Mouse (Mus musculus) thymus, postnatal 25 days (tissue): Measurements from ENCODE around the gene Zfp488.

Source experiments
- DNase-seq: peaks from one replicate; pipeline ENCODE4 v3.0.0; 2022

Gene Zfp488

DNA sequence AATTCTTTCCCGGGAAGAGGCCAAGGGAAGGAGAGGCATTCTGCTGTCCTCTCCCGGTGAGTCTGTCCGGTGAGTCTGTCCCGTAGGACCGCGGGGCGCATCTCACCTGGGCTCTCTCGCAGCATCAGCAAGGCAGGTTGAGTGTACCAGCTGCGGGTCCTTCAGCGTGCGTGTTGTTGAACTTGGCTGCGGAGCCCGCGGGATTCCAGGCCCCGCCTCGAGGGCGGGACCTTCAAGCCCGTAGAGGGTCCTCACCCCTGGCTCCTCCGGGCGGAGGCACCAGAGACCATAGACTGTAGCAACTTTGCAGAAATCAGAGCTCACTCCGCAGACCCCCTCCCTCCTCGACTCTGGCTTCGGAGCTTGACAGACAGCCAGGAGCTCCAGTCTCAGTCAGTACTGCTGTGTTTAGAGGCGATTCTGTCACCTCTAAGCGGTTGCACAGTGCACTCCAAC lies at the start of gene Zfp488:
TSS of gene Zfp488 (minus strand) at position 161 of the 456 bp plus-strand sequence.
- DNase-seq = no peak

DNA sequence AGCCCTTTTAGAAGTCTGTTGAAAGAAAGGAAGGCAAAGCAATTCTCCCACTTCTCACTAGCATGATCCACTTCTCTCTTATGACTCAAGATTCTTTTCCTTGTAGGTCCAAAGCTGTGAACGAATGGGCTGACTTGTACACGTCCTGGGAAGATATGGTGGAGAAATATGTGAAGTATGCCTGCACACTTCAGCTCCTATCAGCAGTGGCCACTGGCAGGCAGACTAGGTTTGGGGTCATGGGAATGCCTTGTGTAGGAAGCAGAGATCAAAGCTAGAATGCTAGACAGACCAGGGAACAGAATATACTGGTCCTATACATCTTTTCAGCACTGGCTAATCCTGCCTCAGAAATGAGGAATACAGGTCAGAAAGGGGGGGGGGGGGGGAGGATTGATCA lies 48.1 kb upstream of the Zfp488 start:
- no peak for DNase-seq

DNA sequence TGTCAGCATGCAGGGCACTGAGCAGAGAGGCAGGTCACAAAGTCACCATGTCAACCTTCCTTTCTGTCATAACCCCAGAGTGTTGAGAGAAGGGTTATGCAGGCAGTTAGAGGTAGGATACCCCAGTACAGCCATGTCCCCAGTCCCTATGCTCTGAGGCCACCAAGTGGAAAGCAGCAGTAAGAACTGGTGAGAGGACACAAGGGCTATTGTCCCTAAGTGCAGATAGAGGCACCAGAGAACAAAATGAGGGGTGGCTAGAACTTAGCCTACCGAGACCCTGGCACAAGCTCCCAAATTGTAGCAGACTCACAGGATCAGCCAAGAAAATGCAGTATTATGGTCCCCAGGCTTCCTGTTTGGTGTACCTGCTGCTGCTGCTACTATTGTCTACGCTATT lies 38.4 kb upstream of the Zfp488 start:
- DNase-seq = no peak

DNA sequence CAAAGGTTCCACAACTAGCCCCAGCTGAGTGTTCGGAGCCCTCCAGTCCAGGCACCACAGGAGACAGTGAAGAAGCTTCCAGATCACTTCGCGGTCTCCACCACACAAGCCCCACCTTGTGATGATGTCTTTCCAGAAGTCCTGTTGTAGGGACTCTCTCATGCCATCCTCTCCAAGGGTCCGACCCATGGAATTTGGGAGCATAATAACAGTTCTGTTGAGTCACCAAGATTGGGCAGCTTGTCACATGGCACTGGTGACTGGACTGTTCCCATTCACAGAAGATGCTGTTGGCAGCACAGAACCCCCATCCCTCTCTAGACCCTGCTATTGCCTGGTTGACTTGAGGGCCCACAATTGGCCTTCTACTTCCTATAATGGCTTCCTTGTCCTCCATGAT lies 37.8 kb upstream of the Zfp488 start, which contains the start of gene Gm5460:
TSS of gene Gm5460 (plus strand) at position 378 of the 400 bp plus-strand sequence.
- DNase-seq = no peak

DNA sequence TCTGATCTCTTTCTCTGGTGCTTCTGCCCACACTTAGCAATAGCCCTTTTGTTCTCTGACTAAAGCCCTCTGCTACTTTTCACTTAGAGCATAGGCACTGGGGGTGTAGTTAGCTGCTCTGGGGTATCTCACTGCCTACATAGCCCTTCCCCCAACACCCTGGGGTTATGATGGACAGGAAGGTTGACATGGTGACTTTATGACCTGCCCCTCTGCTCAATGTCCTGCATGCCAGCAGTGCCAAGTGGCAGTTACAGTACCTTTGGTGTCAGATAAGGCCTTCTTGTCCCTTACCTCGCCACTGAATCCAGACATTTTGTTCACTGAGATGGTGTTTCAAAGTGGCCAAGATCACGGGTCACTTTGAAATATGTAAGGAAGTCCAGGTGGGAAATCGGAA lies 36.5 kb upstream of the Zfp488 start, which contains the start of gene Gm30083:
TSS of gene Gm30083 (minus strand) at position 120 of the 400 bp plus-strand sequence.
- DNase-seq = no peak

DNA sequence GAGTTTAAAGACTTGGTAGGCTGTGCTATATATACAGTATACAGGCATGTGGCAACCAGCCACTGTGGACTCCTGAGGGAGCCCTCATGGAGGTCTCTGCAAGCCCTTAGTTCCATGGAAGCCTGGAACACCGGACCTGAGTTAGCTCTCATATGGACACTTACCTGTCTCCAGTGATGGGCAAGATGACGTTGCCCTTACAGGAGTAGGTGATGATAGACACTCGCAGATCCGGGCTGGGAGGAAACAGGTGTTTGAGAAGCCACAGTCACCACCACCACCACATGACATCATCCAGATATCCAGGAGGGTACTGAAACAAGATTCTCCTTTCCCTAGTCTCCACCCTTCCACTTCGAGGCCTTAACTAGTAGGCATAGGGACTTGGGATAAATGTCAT lies 23.8 kb upstream of the Zfp488 start:
- no peak for DNase-seq

DNA sequence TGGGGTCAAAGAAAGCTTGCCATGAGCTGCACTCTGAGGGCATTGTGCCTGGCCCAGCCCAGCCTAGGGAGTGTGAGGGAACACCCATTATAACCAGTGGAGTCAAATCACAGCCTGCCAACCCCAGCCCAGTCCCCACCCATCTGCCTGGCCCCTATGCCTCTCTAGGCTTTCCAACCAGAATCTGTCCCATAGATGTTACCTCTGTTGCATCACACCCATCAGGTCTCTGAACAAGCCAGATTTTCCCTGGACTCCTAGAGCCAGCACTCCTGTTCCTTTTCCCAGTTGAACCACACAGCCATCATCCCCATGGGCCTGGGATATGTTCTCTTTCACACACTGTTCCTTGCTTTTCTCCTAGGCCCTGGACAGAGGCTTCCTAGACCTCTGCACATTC lies 22.9 kb upstream of the Zfp488 start:
- DNase-seq = no peak

DNA sequence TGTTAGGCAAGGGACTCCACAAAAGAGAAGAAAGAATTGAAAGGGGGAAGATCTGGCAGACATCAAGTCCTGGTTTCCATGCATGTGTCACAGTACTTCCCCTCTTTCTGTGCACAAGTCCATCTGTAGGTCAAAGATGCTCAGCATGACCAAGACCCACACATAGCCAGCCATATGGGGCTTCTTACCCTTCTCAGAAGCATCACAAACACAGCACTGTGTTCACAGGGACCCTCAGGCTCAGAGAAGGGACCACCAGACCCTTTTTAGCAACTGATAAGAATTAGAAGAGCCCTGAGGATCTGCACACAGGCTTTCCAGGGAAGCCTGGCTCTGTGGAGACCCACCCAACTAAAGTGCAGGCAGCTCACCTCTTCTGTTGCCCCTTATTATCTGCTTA lies 21.5 kb upstream of the Zfp488 start:
- DNase-seq = no peak

DNA sequence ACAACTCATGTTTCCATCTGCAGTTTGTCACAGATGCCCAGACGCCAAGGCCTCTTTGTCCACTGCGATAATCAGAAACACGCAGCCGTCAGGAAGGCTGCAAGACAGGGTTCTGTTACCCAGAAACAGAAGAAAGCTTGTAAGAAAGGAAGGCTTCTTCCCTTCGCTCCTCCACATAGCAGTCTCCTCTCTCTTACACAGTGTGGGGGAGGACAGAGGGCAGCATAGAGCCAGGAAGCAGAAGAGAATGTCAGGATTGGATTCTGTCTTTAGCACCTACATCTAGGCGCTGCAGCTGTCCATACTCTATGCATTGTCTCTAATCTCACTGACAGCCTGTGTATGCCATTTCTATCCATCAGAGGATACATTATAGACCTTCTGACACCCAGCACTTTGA lies 18.9 kb upstream of the Zfp488 start:
- no peak for DNase-seq

DNA sequence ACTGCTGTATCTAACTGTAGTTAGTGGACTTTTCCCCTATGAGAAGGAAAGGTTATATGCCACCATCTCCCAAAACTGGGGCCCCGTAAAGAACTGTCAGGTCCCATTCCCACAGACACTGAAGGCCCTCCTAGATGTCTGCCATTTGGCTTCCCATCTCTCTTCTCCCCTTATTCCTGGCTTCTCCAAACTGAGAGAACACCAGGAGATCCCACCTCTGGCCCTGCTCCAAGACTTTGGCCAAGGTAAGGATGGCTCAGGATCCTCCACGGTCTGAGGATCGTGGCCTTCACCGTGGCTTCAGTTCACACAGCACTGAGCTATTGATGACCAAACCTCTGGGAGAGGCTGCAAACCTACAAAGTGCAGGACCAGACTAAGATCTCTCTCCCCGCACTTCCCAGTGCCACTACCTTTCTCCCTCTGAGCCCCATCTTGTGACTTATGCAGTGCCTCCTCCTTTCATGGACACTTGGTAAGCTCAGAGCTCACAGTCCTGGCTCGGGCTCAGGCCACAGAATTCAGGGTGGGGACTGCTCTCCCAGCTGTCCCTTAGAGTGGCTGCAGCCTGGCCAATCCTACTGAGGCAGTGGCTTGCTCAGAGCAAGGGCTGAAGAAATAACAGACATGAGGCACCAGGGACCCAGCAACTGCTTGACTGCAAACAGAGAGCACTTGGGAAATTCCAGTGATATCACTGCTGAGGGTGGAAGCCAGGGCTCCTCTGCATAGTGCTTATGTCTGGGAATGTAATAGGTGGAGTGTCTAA lies 15.1 kb upstream of the Zfp488 start:
- no peak for DNase-seq

DNA sequence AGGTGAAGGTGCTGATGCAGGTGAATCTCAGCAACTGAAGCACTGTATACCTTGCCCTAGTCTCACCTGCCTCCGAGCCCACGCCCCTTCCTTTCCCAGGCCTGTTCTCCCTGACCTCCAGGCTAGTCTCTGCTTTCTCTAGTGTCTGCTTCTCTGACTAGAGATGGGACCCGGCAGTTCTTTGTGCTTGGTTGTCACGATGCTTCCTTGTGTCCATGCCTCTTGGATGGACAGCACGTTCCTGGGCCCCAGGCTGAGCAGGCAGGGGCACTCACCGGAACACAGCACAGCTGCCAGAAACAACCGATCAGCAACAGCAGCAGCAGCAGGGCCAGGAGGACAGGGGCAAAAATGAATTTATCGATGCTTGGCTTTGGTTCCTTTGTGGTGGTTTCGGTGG lies 14.5 kb upstream of the Zfp488 start:
- no peak for DNase-seq

DNA sequence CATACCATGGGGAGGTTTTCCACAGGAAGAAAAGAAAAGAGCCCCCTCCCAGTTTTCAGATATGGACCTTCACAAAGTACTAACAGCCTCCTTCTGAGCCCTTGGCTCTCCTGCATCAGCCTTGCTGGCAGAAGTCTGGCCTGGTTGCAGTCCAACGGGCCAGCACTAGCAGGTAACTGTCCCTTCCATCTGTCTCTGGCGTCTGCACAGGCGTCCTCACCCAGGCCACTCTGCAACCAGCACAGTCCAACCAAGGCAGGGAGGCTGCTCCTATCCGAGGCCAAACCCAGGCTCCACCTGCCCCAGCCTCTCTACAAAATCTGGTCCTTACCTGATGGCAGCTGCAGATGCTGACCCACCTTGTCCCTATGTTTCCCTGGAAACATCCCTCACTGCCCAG lies 13.4 kb upstream of the Zfp488 start:
- no peak for DNase-seq

DNA sequence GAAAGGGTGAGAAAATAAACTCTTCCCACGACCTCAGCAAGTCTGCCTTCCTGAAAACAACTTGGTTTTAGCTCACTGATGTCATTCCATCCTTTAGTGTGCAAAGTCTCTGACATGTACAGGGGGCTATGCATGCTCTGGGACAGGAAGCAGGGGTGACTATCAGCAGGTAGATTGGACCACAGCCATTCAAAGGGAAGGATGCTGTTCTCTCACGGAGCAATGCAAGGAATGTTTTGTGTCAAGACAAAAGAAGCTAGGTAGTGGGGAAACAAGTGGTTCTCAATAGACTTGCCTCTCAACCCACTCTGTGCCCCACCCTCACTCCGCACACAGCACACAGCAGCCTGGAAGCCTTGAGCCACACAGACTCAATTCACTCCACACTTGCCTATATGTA lies 10.6 kb upstream of the Zfp488 start:
- no peak for DNase-seq

DNA sequence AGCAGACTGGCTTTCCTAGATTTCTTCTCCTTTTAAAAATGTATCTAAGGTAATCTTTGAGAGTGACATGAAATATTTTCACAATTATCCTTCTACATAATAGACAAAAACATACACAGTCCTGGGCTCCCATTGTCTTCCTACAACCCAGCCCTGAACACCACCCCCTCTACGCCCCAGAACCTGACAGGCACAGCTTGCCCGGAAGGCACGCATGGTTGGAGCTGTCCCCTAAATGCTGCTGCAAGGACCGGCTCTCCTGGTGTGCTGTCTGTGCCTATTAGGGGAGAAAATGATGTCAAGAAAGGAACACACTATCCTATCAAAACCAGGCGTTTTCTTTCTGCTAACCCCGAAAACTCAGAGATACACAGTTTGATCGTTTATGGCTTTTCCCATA lies 816 bp downstream of the Zfp488 start:
- no peak for DNase-seq

DNA sequence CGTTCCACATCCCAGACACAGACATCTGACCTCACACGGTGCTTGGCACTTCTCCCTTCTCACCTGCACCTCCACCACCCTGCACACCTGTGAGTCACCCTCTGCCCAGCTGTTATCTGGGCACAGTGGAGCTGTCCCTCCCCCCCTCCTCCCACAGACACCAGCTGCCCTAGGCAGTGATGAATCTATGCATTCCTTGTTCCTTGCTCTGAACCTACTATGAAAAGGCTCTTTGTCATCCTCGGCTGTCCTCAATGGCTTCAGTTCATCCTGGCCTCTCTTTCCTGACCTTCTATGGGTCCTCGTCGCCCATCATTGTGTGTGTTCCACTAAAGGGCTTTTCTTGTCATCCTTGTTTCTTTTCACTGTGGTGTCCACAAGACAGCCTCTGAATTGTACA lies 3.8 kb downstream of the Zfp488 start:
- DNase-seq = no peak

DNA sequence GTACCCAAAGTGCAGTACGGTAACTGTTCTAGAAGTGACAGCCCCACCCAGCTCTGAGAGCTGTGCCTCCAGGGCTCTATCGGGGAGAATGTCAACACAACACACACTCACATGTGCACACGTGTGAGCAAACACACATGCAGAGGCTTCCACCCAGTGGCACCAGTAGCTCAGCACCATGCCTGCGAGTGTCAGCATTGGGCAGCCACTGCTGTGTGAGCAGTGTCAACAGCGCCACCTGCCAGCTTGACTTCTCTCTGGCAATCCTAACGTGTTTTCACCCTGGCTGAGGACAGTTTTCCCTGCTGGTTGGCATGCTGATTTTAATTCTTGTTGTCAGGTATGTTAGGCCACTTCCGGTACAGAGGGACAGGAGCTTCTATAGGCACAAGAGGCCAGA lies 5.9 kb downstream of the Zfp488 start:
- no peak for DNase-seq

DNA sequence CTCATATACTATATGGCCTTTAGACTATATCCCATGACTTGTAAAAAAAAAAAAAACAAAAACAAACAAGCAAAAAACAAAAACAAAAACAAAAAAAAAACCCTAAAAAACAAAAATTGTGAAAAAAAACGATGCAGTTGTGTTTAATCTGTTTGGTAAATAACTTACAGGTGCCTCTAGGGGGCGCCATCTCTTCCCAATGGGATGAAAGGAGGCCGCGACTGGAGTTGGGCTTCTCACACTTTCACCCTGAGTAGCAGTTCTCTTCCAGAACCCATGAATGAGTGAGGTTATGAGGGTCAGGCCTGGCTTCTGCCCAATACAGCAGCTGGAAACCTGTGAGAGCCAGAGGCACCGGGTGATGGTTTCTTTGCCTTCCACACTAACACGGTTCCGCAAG lies 12.9 kb downstream of the Zfp488 start:
- DNase-seq = no peak

DNA sequence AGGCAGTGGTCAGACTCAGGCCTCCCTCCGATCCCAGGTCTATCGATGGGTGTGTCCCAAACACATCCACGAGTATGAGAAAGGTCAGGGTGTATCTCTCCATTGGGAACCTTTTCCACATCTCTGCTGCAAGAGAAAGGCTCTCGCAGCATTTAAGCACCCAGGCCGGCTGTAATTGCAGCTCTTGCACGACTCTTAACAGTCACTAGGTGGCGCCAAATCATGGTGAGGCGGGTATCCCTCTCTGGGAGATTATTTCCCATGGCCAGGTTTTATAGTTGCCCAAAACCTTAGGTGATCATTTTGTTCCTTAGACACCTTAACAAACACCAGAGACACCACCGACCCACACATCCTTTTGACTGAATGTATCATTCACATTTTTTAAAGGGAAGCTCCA lies 19.2 kb downstream of the Zfp488 start:
- no peak for DNase-seq

DNA sequence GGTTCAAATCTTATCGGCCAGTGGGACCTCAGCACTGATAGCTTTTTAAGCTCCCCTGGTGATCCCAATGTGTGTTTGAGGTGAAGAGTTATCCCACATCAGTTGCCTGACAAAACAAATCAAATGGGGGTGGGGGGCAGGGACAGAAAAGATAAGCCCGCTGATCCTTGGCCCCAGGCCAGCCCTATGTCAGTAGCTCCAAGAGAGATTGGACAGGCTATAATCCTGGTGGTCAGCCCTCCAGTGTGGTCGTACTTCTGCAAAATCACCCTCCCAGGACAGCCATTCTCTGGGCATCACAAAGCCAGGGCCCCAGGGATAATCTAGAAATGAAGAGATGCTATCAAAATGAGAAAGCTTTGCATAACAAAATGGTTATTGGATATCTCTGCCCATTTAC lies 19.7 kb downstream of the Zfp488 start:
- DNase-seq = no peak

DNA sequence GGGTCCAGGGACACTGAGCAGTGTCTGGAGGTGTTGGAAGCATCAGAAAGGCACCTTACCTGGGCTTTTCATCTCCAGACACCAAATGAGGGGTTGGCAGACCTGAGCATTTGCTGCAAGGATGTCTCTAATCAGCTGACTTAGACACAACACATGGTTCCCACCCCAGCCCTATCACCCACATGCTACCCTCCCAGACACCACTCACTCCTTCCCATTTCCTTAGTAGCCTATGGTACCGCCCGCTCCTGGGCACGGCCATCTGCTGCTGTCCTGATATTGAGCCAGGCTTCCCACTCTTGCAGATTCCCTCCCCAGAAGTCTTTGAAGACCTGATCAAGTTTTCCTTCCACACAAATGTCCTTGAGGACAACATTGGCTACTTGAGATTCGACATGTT lies 20.4 kb downstream of the Zfp488 start:
- DNase-seq = no peak

DNA sequence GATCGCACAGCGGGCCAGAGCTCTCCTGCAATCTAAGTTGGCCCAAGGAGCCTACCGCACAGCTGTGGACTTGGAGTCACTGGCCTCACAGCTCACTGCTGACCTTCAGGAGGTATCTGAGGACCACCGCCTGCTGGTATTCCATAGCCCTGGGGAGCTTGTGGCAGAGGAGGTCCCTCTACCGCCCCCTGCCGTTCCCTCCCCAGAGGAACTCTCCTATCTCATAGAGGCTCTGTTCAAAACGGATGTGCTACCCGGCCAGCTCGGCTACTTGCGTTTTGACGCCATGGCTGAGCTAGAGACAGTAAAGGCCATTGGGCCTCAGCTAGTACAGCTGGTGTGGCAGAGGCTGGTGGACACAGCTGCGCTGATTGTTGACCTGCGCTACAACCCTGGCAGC lies 22.5 kb downstream of the Zfp488 start:
- no peak for DNase-seq

DNA sequence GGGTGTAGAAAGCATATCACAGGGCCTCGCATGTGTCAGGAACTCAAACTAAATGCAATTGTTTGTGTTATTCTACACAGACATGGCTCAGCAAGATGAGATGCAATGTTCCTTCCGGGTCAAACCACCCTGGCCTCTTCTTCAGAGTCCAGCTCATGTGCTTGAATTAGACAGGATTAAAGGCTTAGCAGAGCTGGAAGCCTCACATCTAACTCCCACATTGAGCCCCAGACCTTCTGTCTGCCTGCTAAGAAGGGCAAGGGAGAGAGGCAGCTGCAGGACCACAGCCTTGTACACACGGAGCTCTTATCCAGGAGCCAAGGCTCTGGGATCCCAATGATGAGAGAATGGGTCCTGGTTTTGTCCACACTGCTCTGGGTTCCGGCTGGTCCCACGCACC lies 24.8 kb downstream of the Zfp488 start, which contains the start of gene Rbp3:
TSS of gene Rbp3 (plus strand) at position 243 of the 400 bp plus-strand sequence.
- no peak for DNase-seq

DNA sequence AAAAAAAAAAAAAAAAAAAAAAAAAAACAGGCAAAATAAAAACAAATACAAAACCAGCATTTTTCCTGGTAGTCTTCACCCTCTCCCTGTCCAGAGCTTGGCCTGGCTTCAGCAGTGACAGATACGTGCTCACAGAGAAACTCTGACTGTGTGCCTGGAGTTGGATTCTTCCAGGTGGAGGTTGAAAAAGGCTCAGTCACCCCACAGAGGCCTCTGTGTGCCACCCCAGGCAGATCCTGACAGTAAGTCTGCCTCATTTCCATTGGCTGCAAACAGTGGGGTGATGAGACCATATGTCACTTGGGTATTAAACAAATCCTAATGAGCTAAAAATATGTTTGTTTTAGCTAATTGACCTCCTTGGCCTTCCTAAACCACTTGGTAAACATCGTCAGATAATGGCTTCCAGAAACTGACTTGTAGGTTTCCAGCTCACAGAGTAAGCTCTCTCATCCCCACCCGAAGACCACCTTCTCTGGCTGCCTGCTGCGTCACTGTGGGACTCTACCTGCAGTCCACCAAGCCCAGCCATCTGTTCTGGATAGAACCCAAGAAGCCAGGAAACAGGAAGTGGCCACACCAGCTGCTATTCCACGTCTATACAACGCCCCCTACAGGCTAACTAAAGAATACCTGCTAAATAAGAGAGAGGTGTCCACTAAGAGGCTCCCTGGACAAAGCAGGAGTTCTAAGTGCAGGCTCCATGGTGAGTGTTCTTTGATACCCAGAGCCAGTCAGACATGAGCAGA lies 26.2 kb downstream of the Zfp488 start:
- no peak for DNase-seq

DNA sequence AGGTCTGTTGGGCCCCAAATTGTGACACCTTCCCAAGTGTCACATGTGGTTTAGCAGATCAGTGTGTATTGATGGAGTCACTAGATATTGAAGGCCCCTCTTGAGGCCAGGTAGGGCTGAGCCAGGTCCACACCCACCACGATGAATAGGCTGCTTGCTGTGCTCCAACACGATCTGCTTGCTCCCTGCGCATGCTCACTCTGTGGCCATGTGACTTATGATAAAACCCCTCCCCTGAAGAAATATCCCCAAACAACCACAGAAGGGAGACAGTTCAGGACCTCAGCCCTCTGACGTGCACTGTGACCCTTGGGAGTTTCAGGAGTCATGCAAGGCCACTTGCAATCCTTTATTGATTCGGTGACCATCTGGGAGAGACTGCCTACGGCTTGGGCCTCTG lies 32.4 kb downstream of the Zfp488 start:
- no peak for DNase-seq
